Mouse (Mus musculus): ENCODE results near the gene Eps8l2. TPM values are rescaled to one million over a fixed set of nuclear protein-coding genes. Genes with fewer than 3 reads are reported as not detected.
A peak's percentile ranks its signal among the peaks of the same experiment; 100 is the strongest.

Eps8l2 gene
- total and polyA plus RNA-seq, 3 experiments = 2.6 to 3.0 (median 2.7) TPM

GRCm38 (mm10) chr7:141364349-141365048 is 25.8 kb downstream of the Eps8l2 start:
- DNase-seq = no peak

DNA sequence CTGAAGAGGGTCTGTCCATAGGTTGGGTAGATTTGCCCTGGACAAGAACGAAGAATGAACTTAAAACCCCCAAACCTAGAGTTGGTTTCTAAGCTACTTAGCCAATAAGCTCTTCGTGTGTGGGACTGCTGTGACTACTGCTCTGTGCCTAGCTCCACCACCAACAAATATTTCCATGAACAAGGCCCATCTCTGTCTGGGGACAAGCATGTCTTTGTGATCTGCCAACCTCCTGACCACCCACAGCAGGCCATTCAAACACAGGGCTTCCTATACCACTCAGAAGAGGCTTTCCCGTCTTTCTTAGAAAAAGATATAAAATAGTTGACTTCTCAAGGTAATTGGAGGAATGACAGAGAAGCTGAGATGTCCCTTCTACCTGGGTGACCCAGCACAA is 26.4 kb downstream of the Eps8l2 start:
- DNase-seq = no peak

GRCm38 (mm10) chr7:141367358-141367757 is 28.7 kb downstream of the Eps8l2 start:
- no peak for DNase-seq

DNA sequence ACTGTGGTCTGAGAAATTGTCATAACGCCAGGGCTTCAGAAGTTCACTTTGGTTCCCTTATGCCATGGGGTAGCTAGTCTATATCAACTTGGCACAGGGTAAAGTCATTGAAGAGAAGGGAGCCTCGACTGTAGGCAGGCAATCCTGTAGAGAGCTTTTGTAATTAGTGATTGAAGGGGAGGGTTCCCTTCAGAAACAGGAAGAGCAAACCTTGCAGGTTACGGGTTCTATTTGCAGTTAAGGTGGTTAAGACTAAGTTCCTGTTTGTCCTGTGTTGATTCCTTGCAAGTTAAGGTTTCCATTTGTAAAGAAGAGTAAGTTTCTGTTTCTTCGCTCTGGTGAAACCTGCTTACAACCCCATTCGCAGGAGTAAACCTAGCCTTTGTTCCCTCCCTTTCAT is 31.2 kb downstream of the Eps8l2 start:
- no peak for DNase-seq

DNA sequence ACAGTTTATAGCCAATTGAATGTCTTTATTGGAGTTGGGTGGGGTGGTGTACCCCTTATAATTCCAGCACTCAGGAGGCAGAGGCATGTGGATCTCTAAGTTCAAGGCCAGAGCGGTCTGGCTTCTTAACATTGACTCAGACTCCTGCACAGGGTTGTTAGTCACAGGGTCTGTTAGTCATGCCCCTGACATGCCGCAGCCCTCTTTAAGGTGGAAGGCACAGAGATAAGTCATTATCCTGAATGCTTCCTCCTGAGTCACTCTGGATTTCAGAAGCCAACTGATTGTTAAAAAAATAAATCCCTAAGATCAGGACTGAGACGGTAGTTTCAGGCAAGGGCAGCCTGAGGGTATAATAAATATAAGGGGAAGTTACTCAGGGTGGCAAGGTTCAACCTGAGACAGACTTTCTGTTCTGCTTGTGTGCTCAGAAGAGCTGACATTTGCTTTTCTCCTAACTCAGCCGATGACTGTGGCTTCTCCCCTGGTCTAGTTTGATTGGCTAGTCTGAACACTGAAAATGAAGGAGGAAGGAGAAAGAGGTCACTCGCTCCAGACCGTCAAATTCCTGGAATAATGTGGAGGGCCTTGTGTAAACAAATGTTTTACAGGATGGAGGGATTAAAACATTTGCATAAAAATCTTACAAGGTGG is 33.4 kb downstream of the Eps8l2 start:
- DNase-seq = peak; percentile 82

GRCm38 (mm10) chr7:141373611-141374010 is 34.9 kb downstream of the Eps8l2 start:
- DNase-seq = peak; percentile 50

- no peak for DNase-seq
These were observed 35.7 kb downstream of the Eps8l2 start for GRCm38 (mm10) chr7:141374399-141374798.

- no peak for DNase-seq
These were observed 40.9 kb downstream of the Eps8l2 start for GRCm38 (mm10) chr7:141379584-141379983.

- DNase-seq = no peak
These were observed 42.6 kb downstream of the Eps8l2 start for GRCm38 (mm10) chr7:141381068-141381835.

DNA sequence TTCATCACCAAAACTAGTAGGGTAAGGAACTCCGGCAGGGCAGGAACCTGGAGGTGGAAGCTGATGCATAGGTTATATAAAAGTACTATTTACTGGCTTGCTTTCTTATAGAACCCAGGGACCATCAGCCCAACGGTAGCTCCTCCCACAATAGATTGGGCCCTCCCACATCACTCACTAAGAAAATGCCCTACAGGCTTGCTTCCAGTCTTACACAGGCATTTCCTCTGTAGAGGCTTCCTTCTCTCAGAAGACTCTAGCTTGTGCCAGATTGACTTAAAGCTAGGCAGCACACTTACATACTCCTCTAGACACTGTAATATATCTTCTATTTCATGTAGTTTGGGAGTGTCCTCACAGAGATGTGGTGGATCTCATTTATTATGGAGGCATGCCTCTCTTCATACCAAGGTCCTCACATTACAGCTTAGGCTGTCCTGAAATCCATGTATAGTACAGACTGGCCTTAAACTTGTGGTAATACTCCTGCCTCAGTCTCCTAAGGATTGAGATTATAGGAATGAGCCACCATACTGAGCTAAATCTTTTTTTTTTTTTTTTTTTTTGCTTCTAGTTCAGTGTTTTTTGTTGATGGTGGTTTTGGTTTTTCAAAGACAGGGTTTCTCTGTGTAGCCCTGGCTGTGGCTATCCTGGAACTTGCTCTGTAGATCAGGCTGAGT is 49.3 kb downstream of the Eps8l2 start:
- DNase-seq = no peak

DNA sequence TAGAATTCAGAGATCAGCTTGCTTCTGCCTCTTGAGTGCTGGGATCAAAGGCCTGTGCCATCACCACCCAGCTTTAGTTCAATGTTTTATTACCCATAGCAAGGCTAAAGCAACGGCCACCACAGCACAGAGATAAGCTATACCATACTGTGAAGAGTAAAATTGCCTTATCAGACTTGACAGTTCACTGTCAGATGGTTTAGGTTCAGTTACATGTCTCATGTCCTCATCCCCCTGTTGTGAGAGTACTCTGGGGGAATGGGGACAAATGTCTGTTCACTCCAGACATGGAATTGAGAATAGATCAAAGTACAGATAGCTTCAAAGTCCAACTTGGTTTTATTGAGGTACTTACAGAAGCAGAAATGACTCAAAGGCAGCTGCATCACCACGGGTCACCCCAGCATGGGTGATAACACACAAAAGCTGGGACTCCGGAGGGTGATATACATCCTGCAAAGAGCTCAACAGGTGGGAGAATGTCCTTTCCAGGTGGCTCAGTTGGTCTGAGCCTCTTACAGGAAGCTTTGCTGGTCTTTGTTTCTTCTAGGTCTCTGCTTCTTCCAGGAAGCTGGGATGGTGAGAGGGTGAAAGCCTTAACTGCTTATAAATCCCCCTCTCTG is 49.9 kb downstream of the Eps8l2 start:
- DNase-seq = no peak

DNA sequence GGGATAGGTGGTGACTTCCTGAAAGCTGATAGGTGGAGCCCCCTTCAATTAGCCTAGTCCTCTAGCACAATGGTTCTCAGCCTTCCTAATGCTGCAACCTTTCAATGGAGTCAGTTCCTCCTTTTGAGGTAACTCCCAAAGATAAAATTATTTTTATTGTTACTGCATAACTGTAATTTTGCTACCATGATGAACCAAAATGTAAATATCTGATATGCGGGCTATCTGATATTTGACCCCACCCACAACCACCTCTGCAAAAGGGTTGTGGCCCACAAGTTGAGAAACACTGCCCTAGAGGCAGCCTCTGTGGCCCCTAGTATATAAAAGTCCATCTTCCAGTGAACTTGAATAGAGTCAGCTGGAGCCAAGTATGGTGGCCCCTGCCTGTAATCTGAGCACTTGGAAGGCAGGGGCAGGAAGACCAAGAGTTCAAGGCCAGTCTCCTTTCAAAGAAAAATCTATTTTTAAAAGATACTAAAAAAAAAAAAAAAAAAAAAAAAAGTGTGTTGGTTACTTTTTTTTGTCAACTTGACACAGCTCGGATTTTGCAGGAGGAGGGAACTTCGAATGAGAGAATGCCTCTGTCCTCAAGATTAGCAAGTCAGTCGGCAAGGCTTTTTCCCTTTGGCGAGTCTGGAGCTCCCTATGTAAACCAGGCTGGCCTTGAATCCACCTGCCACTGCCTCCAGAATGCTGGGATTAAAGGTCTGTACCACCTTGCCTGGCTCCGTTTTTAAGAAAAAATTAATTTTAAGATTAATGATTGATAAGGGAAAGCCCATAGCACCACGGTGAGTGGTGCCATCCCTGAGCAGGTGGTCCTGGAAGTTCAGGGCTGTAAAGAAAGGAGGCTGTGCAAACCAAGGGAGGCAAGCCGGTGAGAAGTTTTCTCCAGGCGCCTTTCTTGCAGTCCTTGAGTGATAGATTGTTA is 51.9 kb downstream of the Eps8l2 start:
- DNase-seq = no peak

DNA sequence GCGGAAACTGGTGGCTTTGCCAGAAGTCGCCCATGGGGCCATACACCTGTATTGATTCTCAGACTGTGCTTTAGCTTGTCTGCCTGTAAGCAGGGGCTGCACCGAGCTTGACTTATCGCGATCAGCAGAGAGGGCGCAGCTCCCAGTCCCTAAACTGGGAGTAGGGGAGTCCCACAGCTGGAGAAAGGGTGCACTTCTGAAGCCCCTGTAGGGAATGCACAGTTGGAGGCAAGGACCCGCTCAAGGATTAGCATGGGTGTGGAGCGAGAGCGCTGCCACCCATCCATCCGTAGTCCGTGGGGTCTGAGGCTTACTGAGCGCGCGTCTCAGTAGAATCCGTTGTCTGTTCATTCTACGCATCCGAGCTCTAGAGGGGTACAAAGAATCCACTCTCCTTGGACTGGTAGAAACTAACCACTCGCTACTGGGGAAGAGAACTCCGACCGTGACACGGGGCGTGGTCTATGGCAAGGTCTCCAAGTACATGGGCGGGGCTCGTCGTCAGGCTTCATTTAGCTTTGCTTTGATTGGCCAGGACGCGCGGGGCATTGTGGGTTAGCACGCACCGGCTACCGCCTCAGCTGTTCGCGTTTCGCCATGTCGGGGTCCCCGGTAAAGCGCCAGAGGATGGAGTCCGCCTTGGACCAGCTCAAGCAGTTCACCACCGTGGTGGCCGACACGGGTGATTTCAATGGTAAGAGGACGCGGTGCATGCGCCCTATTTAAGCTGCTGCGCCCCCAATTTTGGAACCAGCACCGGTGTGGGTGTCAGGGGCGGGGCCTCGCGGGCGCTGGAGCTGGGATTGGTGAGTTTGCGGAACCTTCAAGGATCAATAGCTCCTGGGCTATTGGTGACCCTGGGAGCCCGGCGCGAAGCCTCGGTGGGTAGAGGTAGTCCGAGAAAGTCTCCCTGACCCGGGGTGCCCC is 53.2 kb downstream of the Eps8l2 start, which contains the start of gene Taldo1:
Gene Taldo1 (plus strand): TSS at position 575 of the 927 bp plus-strand sequence.
- peak; percentile 98 for DNase-seq

GRCm38 (mm10) chr7:141392552-141393222 is 54.0 kb downstream of the Eps8l2 start:
- no peak for DNase-seq

GRCm38 (mm10) chr7:141394158-141394557 is 55.5 kb downstream of the Eps8l2 start:
- peak; percentile 70 for DNase-seq

DNA sequence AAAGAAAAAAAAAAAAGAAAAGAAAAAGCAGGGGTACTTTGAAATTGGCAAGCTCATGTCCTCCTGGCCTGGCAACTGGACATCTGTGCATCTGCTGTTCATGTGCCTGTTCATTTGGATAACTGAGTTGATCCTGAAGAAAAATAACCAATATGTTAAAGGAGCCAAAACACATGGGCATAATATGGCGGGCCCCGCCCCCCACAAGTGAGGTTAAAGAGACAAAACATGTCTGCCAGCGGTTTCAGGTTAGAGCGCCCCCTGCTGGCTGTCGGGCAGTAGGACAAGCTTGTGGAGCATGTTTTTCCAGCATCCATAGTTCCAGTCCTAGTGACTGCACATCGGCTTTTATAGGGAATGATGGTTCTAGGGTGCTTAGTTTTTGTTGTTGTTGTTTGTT is 56.1 kb downstream of the Eps8l2 start:
- DNase-seq = peak; percentile 69

DNA sequence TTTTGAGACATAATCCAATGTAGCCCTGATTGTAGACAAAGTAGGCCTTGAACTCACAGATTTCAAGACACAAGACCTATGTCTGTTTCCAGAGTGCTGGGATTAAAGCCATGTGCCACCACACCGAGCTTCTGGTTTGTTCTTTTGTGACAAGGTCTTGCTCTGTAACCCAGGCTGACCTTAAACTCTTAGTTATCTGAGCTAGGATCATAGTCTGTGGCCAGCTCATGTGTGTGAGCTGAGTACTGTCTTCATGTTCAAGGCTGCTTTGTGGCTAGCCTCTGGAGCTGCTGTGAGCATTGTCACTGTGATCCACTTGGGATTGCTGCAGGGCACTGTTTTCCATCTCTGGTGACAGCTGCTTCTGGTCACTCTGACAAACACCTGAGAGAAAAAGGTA is 56.7 kb downstream of the Eps8l2 start:
- DNase-seq = peak; percentile 68

DNA sequence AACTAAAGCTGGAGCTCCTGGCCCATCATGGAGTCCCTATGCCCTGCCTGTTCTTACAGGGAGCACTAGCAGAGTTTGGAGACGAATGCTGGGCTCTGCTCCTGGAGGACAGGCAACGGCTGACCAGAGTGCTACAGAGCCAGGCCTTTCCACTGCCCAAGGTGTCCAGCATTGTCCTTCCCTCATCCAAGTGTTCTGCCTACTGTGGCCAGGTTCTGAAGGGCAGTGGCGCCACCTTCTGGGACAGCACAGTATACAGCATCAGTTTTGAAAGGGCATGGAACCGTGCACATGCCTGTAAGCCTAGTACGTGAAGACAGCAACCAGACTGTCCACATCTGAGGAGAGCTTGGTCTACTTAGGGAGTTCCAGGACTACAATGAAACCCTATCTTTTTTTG is 64.6 kb downstream of the Eps8l2 start:
- DNase-seq = peak; percentile 79

GRCm38 (mm10) chr7:141405466-141405865 is 66.8 kb downstream of the Eps8l2 start:
- DNase-seq = no peak
